Mouse (Mus musculus): ENCODE data around the gene Gm45337. TPM values are rescaled to one million over a fixed set of nuclear protein-coding genes. Genes with fewer than 3 reads are reported as not detected.
"Not testable (repeated sequence)": the region's sequence is repeated elsewhere in the genome, so short reads cannot be mapped to it uniquely, and the experiment has no call there.

Gm45337 gene
- polyA plus RNA-seq, 1 experiment from 2014 or later, result not detected

DNA sequence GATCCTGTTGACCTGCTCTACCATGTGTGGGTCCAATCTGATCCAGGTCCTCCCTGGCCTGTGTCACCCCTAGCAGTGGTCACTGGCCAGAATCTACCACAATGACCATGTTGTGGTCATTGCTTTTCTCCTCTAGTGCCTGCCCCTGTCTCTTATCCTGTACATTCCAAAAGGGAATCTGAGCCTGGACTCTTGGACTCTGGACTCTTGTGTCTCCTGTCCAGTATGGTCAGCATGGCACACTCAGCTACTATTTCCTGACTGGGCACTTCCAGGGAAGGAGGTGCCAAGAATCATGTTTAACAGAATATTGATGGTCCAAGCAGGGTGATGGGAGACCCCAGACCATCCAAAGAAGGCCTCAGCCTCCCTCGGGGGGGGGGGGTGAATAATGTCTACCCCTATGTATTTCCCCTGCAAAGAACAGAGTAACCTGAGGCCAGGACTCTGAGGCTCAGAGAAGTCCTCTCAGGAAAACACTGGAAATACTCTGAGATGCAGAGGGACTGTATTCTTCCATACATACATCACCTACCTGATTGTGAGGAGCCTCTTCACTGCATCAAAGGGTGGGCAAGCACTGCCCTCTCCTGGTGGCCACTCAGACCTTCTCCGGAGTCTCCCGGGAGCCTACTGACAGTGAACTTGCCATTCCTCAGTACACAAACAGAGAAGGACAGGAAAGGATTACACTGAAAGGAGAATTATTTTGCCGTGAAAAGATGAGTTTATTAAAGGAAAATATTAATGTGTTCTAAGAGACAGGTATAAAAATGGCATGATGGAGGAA, 10.0 kb downstream of the Gm45337 start:
- 70% methylated on average over 4 of the region's 4 CpGs for WGBS
- no peaks in the 10 kb centered on the region for H3K27me3 ChIP-seq (ENCODE audit: control insufficient read depth, insufficient read depth, low read length)
- no peak overlapping the region for H3K27ac ChIP-seq (ENCODE audit: low read depth, low read length)
- DNase-seq (ENCODE audit: low spot score) (peak; percentile 24), ATAC-seq (ENCODE audit: insufficient read depth, low FRiP score, low TSS enrichment) (no peak)
- no peaks in the 10 kb centered on the region for H3K9me3 ChIP-seq (ENCODE audit: control insufficient read depth, low read length)
- no peak overlapping the region for H3K4me2 ChIP-seq (ENCODE audit: low read depth)
- H3K9ac ChIP-seq (ENCODE audit: low read length), result no peak overlapping the region
- H3K4me1 ChIP-seq (ENCODE audit: control insufficient read depth, insufficient read depth, low read length), result no peaks in the 10 kb centered on the region
- no peaks in the 10 kb centered on the region for H3K36me3 ChIP-seq (ENCODE audit: control insufficient read depth, insufficient read depth, low read length)
- H3K4me3 ChIP-seq (ENCODE audit: low read depth, low read length), result no peak overlapping the region

DNA sequence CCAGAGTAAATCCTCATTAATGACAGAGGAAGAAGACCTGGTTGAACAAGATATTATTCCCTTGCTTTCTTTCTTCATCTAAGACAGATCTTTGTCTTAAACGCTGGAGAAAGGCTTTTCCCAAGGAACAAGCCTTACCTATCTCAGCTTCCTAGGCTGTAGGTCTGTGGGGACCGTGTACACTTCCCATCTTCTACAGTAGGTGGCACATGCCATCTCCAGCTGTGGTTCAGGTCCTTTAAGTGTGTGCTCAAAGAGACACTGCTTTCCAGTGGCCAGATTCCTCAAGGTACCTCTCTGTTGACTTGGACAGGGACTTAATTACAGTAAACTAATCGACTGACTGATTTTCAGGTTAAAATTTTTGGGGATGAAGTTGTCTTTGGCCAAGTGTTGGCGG, 15.6 kb downstream of the Gm45337 start:
- DNase-seq (ENCODE audit: low spot score) (no peak), ATAC-seq (ENCODE audit: insufficient read depth, low FRiP score, low TSS enrichment) (no peak)
- no peak overlapping the region for H3K4me3 ChIP-seq (ENCODE audit: low read depth, low read length)
- H3K36me3 ChIP-seq (ENCODE audit: control insufficient read depth, insufficient read depth, low read length), result no peaks in the 10 kb centered on the region
- H3K27me3 ChIP-seq (ENCODE audit: control insufficient read depth, insufficient read depth, low read length), result no peaks in the 10 kb centered on the region
- H3K4me2 ChIP-seq (ENCODE audit: low read depth), result no peak overlapping the region
- H3K9me3 ChIP-seq (ENCODE audit: control insufficient read depth, low read length), result no peaks in the 10 kb centered on the region
- no peak overlapping the region for H3K9ac ChIP-seq (ENCODE audit: low read length)
- WGBS, result 65% methylated on average over 4 of the region's 4 CpGs
- no peaks in the 10 kb centered on the region for H3K4me1 ChIP-seq (ENCODE audit: control insufficient read depth, insufficient read depth, low read length)
- H3K27ac ChIP-seq (ENCODE audit: low read depth, low read length), result no peak overlapping the region

DNA sequence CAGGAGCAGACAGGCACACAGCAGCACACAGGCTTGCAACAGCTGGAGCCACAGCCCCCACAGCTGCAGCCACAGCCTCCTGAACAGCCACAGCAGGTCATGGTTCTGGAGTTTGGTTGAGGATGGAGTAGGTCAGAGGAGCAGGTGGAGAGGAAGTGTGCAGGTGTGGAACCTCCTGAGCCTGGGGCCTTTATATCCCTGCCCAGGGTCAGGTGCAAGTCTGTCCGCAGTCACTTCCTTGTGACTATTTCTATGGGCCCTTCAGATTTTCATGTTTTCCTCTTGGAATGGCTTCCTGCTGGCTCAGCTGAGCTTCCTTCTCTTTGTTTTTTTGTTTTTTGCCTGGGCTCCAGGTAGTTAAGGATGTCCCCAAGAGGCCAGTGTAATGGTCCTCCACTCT, 23.8 kb downstream of the Gm45337 start, which contains the start of gene Gm45618:
Gm45618 (minus strand) TSS at position 101 of the 400 bp plus-strand sequence.
- H3K4me1 ChIP-seq (ENCODE audit: control insufficient read depth, insufficient read depth, low read length); H3K4me2 ChIP-seq (ENCODE audit: low read depth); H3K36me3 ChIP-seq (ENCODE audit: control insufficient read depth, insufficient read depth, low read length); H3K4me3 ChIP-seq (ENCODE audit: low read depth, low read length); ATAC-seq (ENCODE audit: insufficient read depth, low FRiP score, low TSS enrichment); H3K9me3 ChIP-seq (ENCODE audit: control insufficient read depth, low read length); H3K27ac ChIP-seq (ENCODE audit: low read depth, low read length); H3K27me3 ChIP-seq (ENCODE audit: control insufficient read depth, insufficient read depth, low read length); H3K9ac ChIP-seq (ENCODE audit: low read length); DNase-seq (ENCODE audit: low spot score): not testable (repeated sequence)
- 89% methylated on average over 1 of the region's 1 CpGs for WGBS

DNA sequence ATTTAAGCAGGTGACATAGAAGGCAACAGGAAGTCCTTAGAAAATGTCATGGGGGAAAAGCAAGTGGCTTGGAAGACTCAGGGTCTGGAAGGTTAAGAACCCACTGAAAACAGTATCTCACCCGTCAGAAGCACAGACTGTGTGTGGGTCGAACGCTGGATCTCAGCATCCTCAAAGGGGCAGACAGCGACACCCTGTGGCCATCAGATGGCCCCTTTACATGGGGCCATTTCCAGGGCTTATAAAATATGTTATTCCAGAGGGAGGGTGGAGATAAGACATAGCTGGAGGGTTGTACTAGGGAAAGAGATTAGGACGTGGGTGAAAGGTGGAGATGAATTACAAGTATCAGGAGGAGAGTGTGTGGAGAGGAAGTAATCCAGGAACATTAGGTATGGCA, 24.8 kb downstream of the Gm45337 start:
- no peaks in the 10 kb centered on the region for H3K9me3 ChIP-seq (ENCODE audit: control insufficient read depth, low read length)
- no peaks in the 10 kb centered on the region for H3K36me3 ChIP-seq (ENCODE audit: control insufficient read depth, insufficient read depth, low read length)
- H3K4me1 ChIP-seq (ENCODE audit: control insufficient read depth, insufficient read depth, low read length), result no peaks in the 10 kb centered on the region
- DNase-seq (ENCODE audit: low spot score) (peak; percentile 24), ATAC-seq (ENCODE audit: insufficient read depth, low FRiP score, low TSS enrichment) (no peak)
- no peak overlapping the region for H3K9ac ChIP-seq (ENCODE audit: low read length)
- H3K27me3 ChIP-seq (ENCODE audit: control insufficient read depth, insufficient read depth, low read length), result no peaks in the 10 kb centered on the region
- no peak overlapping the region for H3K4me3 ChIP-seq (ENCODE audit: low read depth, low read length)
- no peak overlapping the region for H3K4me2 ChIP-seq (ENCODE audit: low read depth)
- 19% methylated on average over 5 of the region's 5 CpGs for WGBS
- no peak overlapping the region for H3K27ac ChIP-seq (ENCODE audit: low read depth, low read length)

DNA sequence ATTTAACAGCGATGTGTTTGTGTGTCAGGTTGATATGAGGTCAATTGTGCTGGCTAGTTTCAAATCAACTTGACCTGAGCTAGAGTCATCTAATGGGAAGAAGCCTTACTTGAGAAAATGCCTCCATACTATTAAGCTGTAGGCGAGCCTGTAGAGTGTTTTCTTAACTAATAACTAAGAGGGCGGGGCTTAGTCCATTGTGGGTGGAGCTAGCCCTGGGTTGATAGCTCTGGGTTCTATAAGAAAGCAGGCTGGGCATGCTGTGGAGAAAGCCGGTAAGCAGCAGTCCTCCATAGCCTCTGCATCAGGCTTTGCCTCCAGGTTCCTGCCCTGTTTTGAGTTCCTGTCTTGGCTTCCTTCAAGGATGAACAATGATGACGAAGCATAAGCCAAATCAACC, 39.7 kb downstream of the Gm45337 start:
- WGBS, result 69% methylated on average over 5 of the region's 5 CpGs
- Histone ChIP-seq H3K4me1 (ENCODE audit: control insufficient read depth, insufficient read depth, low read length) (no peaks in the 10 kb centered on the region), H3K27ac (ENCODE audit: low read depth, low read length) (no peak overlapping the region), H3K27me3 (ENCODE audit: control insufficient read depth, insufficient read depth, low read length) (no peaks in the 10 kb centered on the region), H3K9me3 (ENCODE audit: control insufficient read depth, low read length) (no peaks in the 10 kb centered on the region), H3K36me3 (ENCODE audit: control insufficient read depth, insufficient read depth, low read length) (no peaks in the 10 kb centered on the region), H3K9ac (ENCODE audit: low read length) (no peak overlapping the region), H3K4me3 (ENCODE audit: low read depth, low read length) (no peak overlapping the region), H3K4me2 (ENCODE audit: low read depth) (no peak overlapping the region)
- no peak for DNase-seq (ENCODE audit: low spot score)
- ATAC-seq (ENCODE audit: insufficient read depth, low FRiP score, low TSS enrichment), result no peak

DNA sequence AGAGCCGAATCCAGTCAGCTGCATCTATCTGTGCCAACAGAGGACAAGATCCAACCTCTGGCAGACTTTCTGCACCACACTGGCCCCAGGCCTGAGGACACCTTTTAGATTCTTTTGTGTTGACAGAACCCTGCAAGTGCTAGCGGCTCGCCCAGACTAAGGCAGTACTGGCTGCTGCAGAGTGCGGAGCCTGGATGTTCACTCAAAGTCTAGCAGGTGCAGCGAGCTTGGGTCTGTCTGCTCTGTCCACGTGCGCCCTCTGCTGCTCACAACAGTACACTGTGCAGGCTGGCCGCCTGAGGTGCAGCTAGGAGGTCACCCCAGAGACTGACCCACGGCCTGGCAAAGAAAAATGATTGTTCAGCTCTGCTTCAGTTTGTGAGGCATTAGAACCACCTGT, 46.6 kb downstream of the Gm45337 start:
- ATAC-seq (ENCODE audit: insufficient read depth, low FRiP score, low TSS enrichment), result no peak
- H3K27ac ChIP-seq (ENCODE audit: low read depth, low read length), result no peak overlapping the region
- H3K9ac ChIP-seq (ENCODE audit: low read length), result no peak overlapping the region
- peaks cover 28% of the 10 kb centered on the region for H3K27me3 ChIP-seq (ENCODE audit: control insufficient read depth, insufficient read depth, low read length)
- DNase-seq (ENCODE audit: low spot score), result peak; percentile 82
- H3K9me3 ChIP-seq (ENCODE audit: control insufficient read depth, low read length), result no peaks in the 10 kb centered on the region
- peaks cover 17% of the 10 kb centered on the region for H3K4me1 ChIP-seq (ENCODE audit: control insufficient read depth, insufficient read depth, low read length)
- H3K4me3 ChIP-seq (ENCODE audit: low read depth, low read length), result no peak overlapping the region
- H3K36me3 ChIP-seq (ENCODE audit: control insufficient read depth, insufficient read depth, low read length), result no peaks in the 10 kb centered on the region
- 10% methylated on average over 9 of the region's 9 CpGs for WGBS
- H3K4me2 ChIP-seq (ENCODE audit: low read depth), result no peak overlapping the region

DNA sequence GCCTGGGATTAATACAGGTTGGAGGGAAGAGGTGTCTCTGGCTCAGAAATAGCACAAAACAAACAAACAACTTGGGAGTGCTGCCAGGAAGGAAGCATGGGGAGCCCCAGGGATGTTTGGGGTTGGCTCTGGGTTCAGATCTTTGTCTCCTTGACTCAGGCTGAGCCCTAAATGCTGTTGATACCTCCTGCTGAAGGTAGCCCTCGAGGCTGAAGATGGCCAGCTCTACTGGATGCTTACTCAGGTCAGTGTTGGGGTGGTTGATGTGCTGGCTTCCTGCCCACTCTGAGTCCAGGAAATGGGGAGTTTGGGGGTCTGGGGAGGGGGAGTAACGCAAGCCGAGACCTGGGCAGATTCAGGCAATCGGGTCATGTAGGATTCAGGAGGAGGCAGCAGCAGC, 47.7 kb downstream of the Gm45337 start:
- WGBS, result 69% methylated on average over 4 of the region's 4 CpGs
- no peak overlapping the region for H3K9ac ChIP-seq (ENCODE audit: low read length)
- peaks cover 28% of the 10 kb centered on the region for H3K27me3 ChIP-seq (ENCODE audit: control insufficient read depth, insufficient read depth, low read length)

DNA sequence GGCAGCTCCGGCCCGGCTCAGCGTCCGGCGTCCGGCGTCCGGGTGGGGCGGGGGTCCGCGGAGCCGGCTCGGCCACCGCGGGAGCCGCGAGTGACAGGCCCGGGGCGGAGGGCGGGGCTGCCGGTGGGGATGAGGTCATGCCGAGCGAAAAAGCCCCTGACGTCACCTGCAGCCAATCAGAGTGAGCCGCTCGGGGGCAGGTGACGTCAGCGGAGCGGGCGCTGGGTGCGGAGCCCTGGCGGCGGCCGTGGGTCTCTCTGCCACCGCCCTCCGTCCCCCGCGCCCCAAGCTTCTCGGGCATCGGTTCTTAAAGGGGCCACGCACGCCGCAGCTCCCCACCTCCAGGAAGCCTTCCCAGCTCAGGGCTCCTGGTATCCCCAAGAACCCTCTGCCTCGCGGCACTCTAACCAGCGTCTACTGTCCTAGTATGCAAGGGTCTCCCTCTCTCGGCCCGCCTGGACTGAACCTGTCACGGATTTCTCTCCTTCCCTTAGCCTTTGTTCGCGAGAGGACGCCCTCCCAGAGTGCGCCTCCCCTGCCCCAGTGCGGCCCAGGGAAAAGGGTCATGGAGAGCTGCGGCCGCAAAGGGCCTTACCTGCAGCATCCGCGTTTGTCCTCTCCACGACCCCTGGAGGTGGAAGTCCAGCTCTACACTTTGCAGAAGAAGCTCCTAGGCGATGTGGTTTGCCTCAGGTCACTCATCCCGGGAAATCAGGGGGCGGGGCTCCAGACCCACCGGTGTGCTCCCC, 49.0 kb downstream of the Gm45337 start, which contains the start of gene Dusp8:
Dusp8 (minus strand) TSS at position 661 of the 749 bp plus-strand sequence.
- Histone ChIP-seq H3K36me3 (ENCODE audit: control insufficient read depth, insufficient read depth, low read length) (no peaks in the 10 kb centered on the region), H3K9ac (ENCODE audit: low read length) (peak within 1 kb of the TSS; percentile 90), H3K27me3 (ENCODE audit: control insufficient read depth, insufficient read depth, low read length) (peaks cover 28% of the 10 kb centered on the region), H3K4me2 (ENCODE audit: low read depth) (peak within 1 kb of the TSS; percentile 97), H3K4me1 (ENCODE audit: control insufficient read depth, insufficient read depth, low read length) (peaks cover 33% of the 10 kb centered on the region), H3K27ac (ENCODE audit: low read depth, low read length) (peak within 1 kb of the TSS; percentile 81), H3K4me3 (ENCODE audit: low read depth, low read length) (peak within 1 kb of the TSS; percentile 87), H3K9me3 (ENCODE audit: control insufficient read depth, low read length) (no peaks in the 10 kb centered on the region)
- ATAC-seq (ENCODE audit: insufficient read depth, low FRiP score, low TSS enrichment), result peak; percentile 90
- under 1% methylated on average over 60 of the region's 63 CpGs for WGBS
- DNase-seq (ENCODE audit: low spot score), result peak; percentile 94

More for the DNA sequence above, 47.7 kb downstream of the Gm45337 start:
- DNase-seq (ENCODE audit: low spot score), result no peak
- peaks cover 27% of the 10 kb centered on the region for H3K4me1 ChIP-seq (ENCODE audit: control insufficient read depth, insufficient read depth, low read length)
- ATAC-seq (ENCODE audit: insufficient read depth, low FRiP score, low TSS enrichment), result no peak
- no peaks in the 10 kb centered on the region for H3K9me3 ChIP-seq (ENCODE audit: control insufficient read depth, low read length)
- H3K4me2 ChIP-seq (ENCODE audit: low read depth), result no peak overlapping the region
- H3K36me3 ChIP-seq (ENCODE audit: control insufficient read depth, insufficient read depth, low read length), result no peaks in the 10 kb centered on the region
- no peak overlapping the region for H3K27ac ChIP-seq (ENCODE audit: low read depth, low read length)
- no peak overlapping the region for H3K4me3 ChIP-seq (ENCODE audit: low read depth, low read length)

All from neural tube, embryonic 11.5 days (tissue).